Mouse (Mus musculus) MEL (cell line): ENCODE measurements at regions not wholly inside any gene's neighbourhood (a gene's known extent, or its start where the extent isn't known, plus 50 kb on each side); places are given as distances from the start of the nearest gene placed in this dataset.

Experiments
- BHLHE40 ChIP-seq: IDR thresholded peaks from 2 replicates; pipeline ENCODE4 v1.6.1; 2012; ENCODE audit warnings: low read depth, mild to moderate bottlenecking, inconsistent platforms, low read length, improper control_type of control experiment, borderline replicate concordance
- CHD2 ChIP-seq: IDR thresholded peaks from 2 replicates; pipeline ENCODE4 v1.6.1; 2011; ENCODE audit warnings: low read length, improper control_type of control experiment
- CTCF ChIP-seq, 3 experiments: IDR thresholded peaks in 2 of 3; conservative IDR thresholded peaks in 1 of 3; 2 replicates each; pipeline ENCODE4 v1.5.1; 2011 to 2012; ENCODE audit warnings: low read length in 3 of 3, low read depth in 2 of 3, mild to moderate bottlenecking in 2 of 3, improper control_type of control experiment in 1 of 3, inconsistent platforms in 1 of 3, mixed read lengths in 1 of 3, moderate library complexity in 1 of 3; ENCODE audit not compliant: control insufficient read depth in 1 of 3, insufficient read depth in 1 of 3, poor library complexity in 1 of 3, severe bottlenecking in 1 of 3
- EP300 ChIP-seq, 2 experiments: IDR thresholded peaks; 2 replicates each; pipeline ENCODE4 v1.6.1; 2011; ENCODE audit warnings: improper control_type of control experiment in 2 of 2, low read length in 2 of 2, low read depth in 1 of 2, mild to moderate bottlenecking in 1 of 2
- JUND ChIP-seq: IDR thresholded peaks from 2 replicates; pipeline ENCODE4 v1.6.1; 2011; ENCODE audit warnings: low read depth, mild to moderate bottlenecking, improper control_type of control experiment, low read length
- KAT2A ChIP-seq: conservative IDR thresholded peaks from 2 replicates; pipeline ENCODE4 v1.6.1; 2012; ENCODE audit warnings: low read depth, low read length, improper control_type of control experiment, inconsistent platforms
- MAFK ChIP-seq: IDR thresholded peaks from 2 replicates; pipeline ENCODE4 v1.6.1; 2011; ENCODE audit warnings: low read depth, mild to moderate bottlenecking, low read length, improper control_type of control experiment, borderline replicate concordance
- NELFE ChIP-seq: IDR thresholded peaks from 2 replicates; pipeline ENCODE4 v1.6.1; 2011; ENCODE audit warnings: low read depth, low read length, improper control_type of control experiment
- POLR2AphosphoS2 ChIP-seq: IDR thresholded peaks from 2 replicates; pipeline ENCODE4 v1.6.1; 2011; ENCODE audit warnings: low read length, improper control_type of control experiment
- TBP ChIP-seq: IDR thresholded peaks from 2 replicates; pipeline ENCODE4 v1.8.0; 2011; ENCODE audit warnings: low read depth, low read length, improper control_type of control experiment
- USF2 ChIP-seq, 2 experiments: IDR thresholded peaks; 2 replicates each; pipeline ENCODE4 v1.6.1; 2011 to 2012; ENCODE audit warnings: improper control_type of control experiment in 2 of 2, low read length in 2 of 2, borderline replicate concordance in 1 of 2, inconsistent platforms in 1 of 2, low read depth in 1 of 2, mild to moderate bottlenecking in 1 of 2; ENCODE audit not compliant: insufficient read depth in 1 of 2
- ZNF384 ChIP-seq: IDR thresholded peaks from 2 replicates; pipeline ENCODE4 v1.6.1; 2012; ENCODE audit warnings: low read depth, mild to moderate bottlenecking, inconsistent platforms, low read length, improper control_type of control experiment

DNA sequence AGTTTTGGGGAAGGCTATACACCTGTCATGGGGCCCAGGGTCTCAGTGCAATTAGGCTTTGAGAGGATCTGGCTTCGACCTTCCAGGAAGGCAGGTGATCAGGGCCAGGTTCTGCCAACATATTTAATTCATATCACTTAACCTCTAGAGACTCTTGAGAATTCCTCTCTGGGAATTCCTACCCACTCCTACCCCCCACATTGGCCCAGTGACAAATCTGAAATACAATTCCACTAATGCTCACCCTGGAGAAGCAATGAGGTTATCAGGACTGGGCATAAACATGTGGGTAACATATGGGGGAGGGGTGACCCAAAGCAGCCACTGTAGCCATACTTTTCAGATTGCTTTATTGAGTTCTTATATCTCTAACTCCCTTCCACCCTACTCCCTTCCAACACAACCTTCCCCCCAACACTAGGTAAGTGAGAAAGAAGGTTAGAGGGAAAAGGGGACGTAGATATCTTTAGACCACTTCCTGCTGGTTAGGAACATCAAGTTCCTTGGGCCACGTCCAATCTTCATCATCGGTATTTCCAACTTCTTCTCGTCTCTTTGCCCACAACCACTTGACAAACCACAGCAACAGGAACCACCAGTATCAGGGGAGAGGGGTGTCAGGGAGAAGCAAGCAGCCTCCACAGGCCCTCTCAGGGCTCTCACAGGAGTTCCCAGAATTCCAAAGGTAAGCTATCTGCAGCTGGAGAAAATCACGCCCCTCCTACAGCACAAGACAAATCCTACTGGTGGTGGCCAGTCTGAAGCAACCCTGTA is 110.4 kb upstream of the Rbm19 start:
- TF ChIP-seq MAFK (no peak), CTCF (IDR thresholded peaks at IDR 0.05 in 2 of 3, conservative IDR thresholded peaks at IDR 0.05 in 1 of 3; ENCODE audit: control insufficient read depth in 1 of 3, insufficient read depth in 1 of 3, low read depth in 2 of 3, low read length in 3 of 3, poor library complexity in 1 of 3, severe bottlenecking in 1 of 3) (no peak), CHD2 (no peak), ZNF384 (no peak), TBP (no peak), POLR2AphosphoS2 (no peak), BHLHE40 (no peak), USF2 (IDR thresholded peaks at IDR 0.05; ENCODE audit: borderline replicate concordance in 1 of 2, insufficient read depth in 1 of 2, low read depth in 1 of 2, low read length in 2 of 2) (no peak), EP300 (IDR thresholded peaks at IDR 0.05; ENCODE audit: low read depth in 1 of 2, low read length in 2 of 2) (peak in 1 of 2 experiments; percentile 50; a peak in 2 of 4 replicates), NELFE (no peak), KAT2A (no peak), JUND (no peak)
